Mouse (Mus musculus) lung, postnatal 25 days (tissue): ENCODE results near the gene Fip1l1.
A peak's percentile ranks its signal among the peaks of the same experiment; 100 is the strongest.

ENCODE experiments used
- DNase-seq: peaks from one replicate; pipeline ENCODE4 v3.0.0; 2022; ENCODE audit warnings: low spot score

The Fip1l1 gene

GRCm38 (mm10) chr5:74613491-74614151, 78.4 kb downstream of the Fip1l1 start:
- DNase-seq, result peak; percentile 80

- DNase-seq, result no peak
These were observed 82.7 kb downstream of the Fip1l1 start for GRCm38 (mm10) chr5:74617816-74618572.

GRCm38 (mm10) chr5:74618573-74619059, 83.4 kb downstream of the Fip1l1 start:
- DNase-seq, result peak; percentile 45

- DNase-seq, result no peak
These were observed 86.6 kb downstream of the Fip1l1 start for GRCm38 (mm10) chr5:74621691-74622470.

- no peak for DNase-seq
These were observed 88.2 kb downstream of the Fip1l1 start for GRCm38 (mm10) chr5:74623316-74624000.

GRCm38 (mm10) chr5:74624385-74624784, 89.1 kb downstream of the Fip1l1 start:
- no peak for DNase-seq

GRCm38 (mm10) chr5:74628001-74628400, 92.8 kb downstream of the Fip1l1 start:
- no peak for DNase-seq

- no peak for DNase-seq
These were observed 97.3 kb downstream of the Fip1l1 start for GRCm38 (mm10) chr5:74632369-74633114.

GRCm38 (mm10) chr5:74633453-74633852, 98.2 kb downstream of the Fip1l1 start:
- DNase-seq, result no peak

- DNase-seq, result no peak
These were observed 99.1 kb downstream of the Fip1l1 start for GRCm38 (mm10) chr5:74634391-74634790.

GRCm38 (mm10) chr5:74639516-74639915, 104.3 kb downstream of the Fip1l1 start:
- DNase-seq, result no peak

- DNase-seq, result no peak
These were observed 105.3 kb downstream of the Fip1l1 start for GRCm38 (mm10) chr5:74640504-74640903.

- DNase-seq, result peak; percentile 66
These were observed 105.8 kb downstream of the Fip1l1 start for GRCm38 (mm10) chr5:74641000-74641399.

- no peak for DNase-seq
These were observed 107.0 kb downstream of the Fip1l1 start for GRCm38 (mm10) chr5:74642291-74642690.

GRCm38 (mm10) chr5:74647584-74647984, 112.3 kb downstream of the Fip1l1 start:
- DNase-seq, result no peak

- DNase-seq, result no peak
These were observed 113.0 kb downstream of the Fip1l1 start for GRCm38 (mm10) chr5:74648216-74648615.
